Mouse (Mus musculus) ES-E14 (cell line): ENCODE results near the gene Erp27.

Experiments used
- CHD2 ChIP-seq: IDR thresholded peaks from 2 replicates; pipeline ENCODE4 v1.6.1; 2014; ENCODE audit warnings: mild to moderate bottlenecking, low read depth, low read length, inconsistent platforms
- HCFC1 ChIP-seq: IDR thresholded peaks from 2 replicates; pipeline ENCODE4 v1.6.1; 2012; ENCODE audit warnings: low read length, inconsistent platforms, borderline replicate concordance; ENCODE audit not compliant: insufficient read depth
- MAFK ChIP-seq: IDR thresholded peaks from 2 replicates; pipeline ENCODE4 v1.6.1; 2014; ENCODE audit warnings: mild to moderate bottlenecking, low read depth, low read length, inconsistent platforms; ENCODE audit not compliant: insufficient read depth
- ZC3H11A ChIP-seq: IDR thresholded peaks from 2 replicates; pipeline ENCODE4 v1.6.1; 2012; ENCODE audit warnings: low read depth, mild to moderate bottlenecking, inconsistent platforms, low read length, borderline replicate concordance

GRCm38 (mm10) chr6:136962957-136963356 lies 41.0 kb upstream of the Erp27 start:
- TF ChIP-seq HCFC1 (no peak), ZC3H11A (no peak), MAFK (no peak), CHD2 (no peak)
